Comparison of ENCODE assay signal across 9 mouse cellular contexts in the genomic region with DNA sequence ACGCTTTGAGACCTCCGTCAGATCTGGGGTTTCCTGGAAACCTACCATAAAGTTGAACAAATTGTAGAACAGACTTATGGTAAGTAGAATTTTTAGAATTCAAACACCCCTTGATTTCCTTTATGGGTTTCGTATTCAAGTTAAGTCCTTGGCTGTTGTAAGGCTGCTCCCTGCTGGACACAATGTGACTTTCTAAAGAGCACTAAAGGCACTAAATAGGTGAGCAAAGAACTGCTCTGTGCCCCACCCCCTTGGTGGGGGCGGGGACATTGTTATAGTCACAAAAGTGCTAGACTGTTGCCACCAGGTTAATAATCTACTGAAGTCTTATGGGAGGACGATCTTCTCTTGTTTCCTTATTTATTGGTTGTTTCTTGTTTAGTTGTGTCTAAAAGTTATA. TPM values are rescaled to one million over a fixed set of nuclear protein-coding genes. Genes with fewer than 3 reads are reported as not detected.
DNase-seq lines count a peak whose midpoint lies in the region; ATAC-seq and TF ChIP-seq lines count a peak whose summit lies in the region.
"Had no signal": no experiment of that assay in that cellular context is flagged by ENCODE, and none has a peak within 500 bp of the region (broad histone marks: within the 10 kb centered on the region; RNA-seq: fewer than 3 reads in every experiment).

No protein-coding gene starts in this region.

- 85% methylated on average over 5 of the region's 5 CpGs for WGBS in kidney, embryonic 16.5 days

- ATAC-seq in kidney, embryonic 16.5 days (ENCODE audit: low FRiP score, low TSS enrichment), result no peak
- no peak for ATAC-seq in frontal cortex, adult (ENCODE audit: low TSS enrichment)

- H3K36me3 ChIP-seq in kidney, embryonic 16.5 days (ENCODE audit: insufficient read depth, low read length), result peaks cover 14% of the 10 kb centered on the region; the same call in 1 of the 2 replicates
- no peaks in the 10 kb centered on the region for H3K36me3 ChIP-seq in ES-E14 (ENCODE audit: control insufficient read depth, insufficient read depth, low read length, poor library complexity, severe bottlenecking)

- no peak overlapping the region for H3K4me2 ChIP-seq in kidney, embryonic 16.5 days (replicated peaks; ENCODE audit: low read depth, low read length)
- H3K4me2 ChIP-seq: midbrain, embryonic 12.5 days had no signal

- H3K9ac ChIP-seq in kidney, embryonic 16.5 days (replicated peaks; ENCODE audit: low read length), result no peak overlapping the region
- no peak overlapping the region for H3K9ac ChIP-seq in ES-E14 (ENCODE audit: insufficient read depth, low read depth, low read length, poor library complexity, severe bottlenecking)
- H3K9ac ChIP-seq: midbrain, embryonic 12.5 days had no signal

- no peak overlapping the region for H3K27ac ChIP-seq in kidney, embryonic 16.5 days (ENCODE audit: low read length)
- H3K27ac ChIP-seq in ES-E14 (ENCODE audit: insufficient read depth, low read depth, low read length, poor library complexity, severe bottlenecking), result no peak overlapping the region
- H3K27ac ChIP-seq: midbrain, embryonic 12.5 days had no signal

- DNase-seq in kidney, adult 18-20 months, result peak; percentile 57
- peak; percentile 37 for DNase-seq in ES-E14 (ENCODE audit: low read depth, low spot score)
- peak; percentile 34 for DNase-seq in c-Kit-positive CD71-positive TER-119-positive erythroid progenitor cells, embryonic 14.5 days (ENCODE audit: low spot score)
- peak; percentile 31 for DNase-seq in lung, postnatal 36 days
- no peak for DNase-seq in frontal cortex, postnatal 25 days (ENCODE audit: low spot score in 2 of 2)
- DNase-seq in gastrocnemius, adult 8-10 months (ENCODE audit: low spot score in 2 of 2), result no peak

- no peaks in the 10 kb centered on the region for H3K27me3 ChIP-seq in kidney, embryonic 16.5 days (ENCODE audit: insufficient read depth, low read length)

- in situ Hi-C loops in ES-E14 (cut with MboI; ENCODE audit: low sequenced_read_pairs in 2 of 2, unreplicated experiment in 2 of 2), result no loop called here

- no peak overlapping the region for H3K4me3 ChIP-seq in kidney, embryonic 16.5 days (ENCODE audit: low read length)
- no peak overlapping the region for H3K4me3 ChIP-seq in ES-E14 (ENCODE audit: insufficient read depth in 1 of 2, low read depth in 1 of 2, low read length in 2 of 2, poor library complexity in 1 of 2, severe bottlenecking in 1 of 2)
- H3K4me3 ChIP-seq: midbrain, embryonic 12.5 days had no signal

- H3K9me3 ChIP-seq in kidney, embryonic 16.5 days (ENCODE audit: low read length), result no peaks in the 10 kb centered on the region
- H3K9me3 ChIP-seq in ES-E14 (ENCODE audit: control insufficient read depth, insufficient read depth, low read depth, low read length), result no peaks in the 10 kb centered on the region
- H3K9me3 ChIP-seq: midbrain, embryonic 12.5 days had no signal

- H3K4me1 ChIP-seq in kidney, embryonic 16.5 days (ENCODE audit: insufficient read depth, low read length), result peaks cover 8% of the 10 kb centered on the region; the same call in 1 of the 2 replicates
- no peaks in the 10 kb centered on the region for H3K4me1 ChIP-seq in ES-E14 (ENCODE audit: control insufficient read depth in 2 of 2, insufficient read depth in 2 of 2, low read length in 2 of 2, poor library complexity in 1 of 2)

TF ChIP-seq in ES-E14, 5 proteins besides CTCF, POLR2A, EP300 and RAD21:
- peak; percentile 15; the same call in 1 of the 2 replicates for TF ChIP-seq ZC3H11A (IDR thresholded peaks at IDR 0.05; ENCODE audit: borderline replicate concordance, low read depth, low read length)
- no peak for TF ChIP-seq ZNF384 (IDR thresholded peaks at IDR 0.05; ENCODE audit: low read depth, low read length)
- TF ChIP-seq HCFC1 (IDR thresholded peaks at IDR 0.05; ENCODE audit: borderline replicate concordance, insufficient read depth, low read length), result no peak
TF ChIP-seq in ES-E14: peak in this region for 1.

RNA-seq across cellular contexts. Expression of a gene that starts 3.9 kb away (rescaled TPM):
- polyA plus RNA-seq in kidney, embryonic 16.5 days (2015; fragmentation: Nextera tagmentation; extraction: Ambion mirVana), result 116 and 119 TPM in 2 replicates
- total RNA-seq in ES-E14 (2012; rRNA removed), result 16.1 and 25.8 TPM in 2 replicates
- 10 to 100 TPM; 78.1 to 98.1 (median 90.0) TPM for total RNA-seq in gastrocnemius, adult 8-10 months (2022)

RNA-seq across cellular contexts. Expression of a gene that starts 4.0 kb away (rescaled TPM):
- polyA plus RNA-seq in kidney, embryonic 16.5 days (2015; fragmentation: Nextera tagmentation; extraction: Ambion mirVana), result 36.5 and 42.2 TPM in 2 replicates
- total RNA-seq in ES-E14 (2012; rRNA removed), result 10.9 and 15.6 TPM in 2 replicates
- 10 to 100 TPM in 1 of 4 experiments, 1 to 10 TPM in 3; 8.1 to 10.2 (median 8.9) TPM for total RNA-seq in gastrocnemius, adult 8-10 months (2022)

Comparison
In these comparisons a context has a peak if more than half of its experiments do, and no peak if none do; other contexts are left out.
1. DNase-seq: peak in kidney, adult 18-20 months (single experiment), ES-E14 (single experiment), c-Kit-positive CD71-positive TER-119-positive erythroid progenitor cells, embryonic 14.5 days (single experiment) and lung, postnatal 36 days (single experiment); none in frontal cortex, postnatal 25 days (0 of 2) and gastrocnemius, adult 8-10 months (0 of 2).